Mouse (Mus musculus): ENCODE data around the gene Actl10.

DNA sequence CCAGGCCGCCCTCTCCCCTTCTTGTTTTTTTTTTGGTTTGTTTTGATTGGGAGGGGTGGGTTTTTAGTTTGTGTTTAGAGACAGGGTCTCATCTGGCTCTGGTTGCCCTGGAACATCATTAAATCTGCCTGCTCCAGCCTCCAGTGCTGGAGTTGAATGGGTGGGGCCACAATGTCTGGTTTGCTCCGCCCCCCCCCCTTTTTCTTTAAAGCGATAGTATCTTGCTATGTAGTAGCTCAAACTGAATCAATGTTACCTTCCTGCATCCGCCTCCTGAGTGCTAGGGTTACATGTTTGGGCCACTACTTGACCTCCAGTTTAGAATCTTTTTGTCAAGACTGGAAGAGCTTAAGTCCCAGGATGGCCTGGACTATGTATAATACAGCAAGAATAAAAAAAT is 19.7 kb downstream of the Actl10 start:
- no peak for TF ChIP-seq POLR2A (IDR thresholded peaks at IDR 0.05; ENCODE audit: control insufficient read depth, extremely low read depth, insufficient read depth, low read length, poor library complexity)
- no peak for TF ChIP-seq CTCF (IDR thresholded peaks at IDR 0.05; ENCODE audit: borderline replicate concordance, control insufficient read depth, extremely low read depth, insufficient read depth, low read length, poor library complexity)
